Mouse (Mus musculus): Measurements from ENCODE around the gene Gpr55. TPM values are rescaled to one million over a fixed set of nuclear protein-coding genes. Genes with fewer than 3 reads are reported as not detected.

Gpr55 gene
- polyA plus RNA-seq, 1 experiment from 2014 or later: not detected

- Histone ChIP-seq H3K9me3 (no peaks in the 10 kb centered on the region), H3K27ac (no peak overlapping the region), H3K27me3 (ENCODE audit: insufficient read depth, poor library complexity, severe bottlenecking) (no peaks in the 10 kb centered on the region), H3K4me1 (peaks cover 21% of the 10 kb centered on the region), H3K36me3 (no peaks in the 10 kb centered on the region), H3K4me3 (no peak overlapping the region)
- WGBS: 84% methylated on average over 5 of the region's 5 CpGs
- no peak for DNase-seq (ENCODE audit: low spot score)
Observed at GRCm38 (mm10) chr1:85925183-85925582, 35.6 kb downstream of the Gpr55 start.

- H3K36me3 ChIP-seq: no peaks in the 10 kb centered on the region
- H3K4me3 ChIP-seq: no peak overlapping the region
- no peak for DNase-seq (ENCODE audit: low spot score)
- H3K4me1 ChIP-seq: peaks cover 14% of the 10 kb centered on the region
- H3K9me3 ChIP-seq: no peaks in the 10 kb centered on the region
- 66% methylated on average over 5 of the region's 5 CpGs for WGBS
- H3K27me3 ChIP-seq (ENCODE audit: insufficient read depth, poor library complexity, severe bottlenecking): no peaks in the 10 kb centered on the region
- H3K27ac ChIP-seq: no peak overlapping the region
Observed at GRCm38 (mm10) chr1:85922865-85923211, 38.0 kb downstream of the Gpr55 start.

GRCm38 (mm10) chr1:85922127-85922864 lies 38.5 kb downstream of the Gpr55 start:
- Histone ChIP-seq H3K4me1 (peaks cover 11% of the 10 kb centered on the region), H3K27me3 (ENCODE audit: insufficient read depth, poor library complexity, severe bottlenecking) (no peaks in the 10 kb centered on the region), H3K4me3 (no peak overlapping the region), H3K9me3 (no peaks in the 10 kb centered on the region), H3K36me3 (no peaks in the 10 kb centered on the region), H3K27ac (no peak overlapping the region)
- WGBS: 71% methylated on average over 7 of the region's 7 CpGs
- DNase-seq (ENCODE audit: low spot score): no peak

- H3K27ac ChIP-seq: no peak overlapping the region
- H3K9me3 ChIP-seq: no peaks in the 10 kb centered on the region
- H3K36me3 ChIP-seq: no peaks in the 10 kb centered on the region
- WGBS: 80% methylated on average over 7 of the region's 7 CpGs
- DNase-seq (ENCODE audit: low spot score): no peak
- no peaks in the 10 kb centered on the region for H3K27me3 ChIP-seq (ENCODE audit: insufficient read depth, poor library complexity, severe bottlenecking)
- H3K4me3 ChIP-seq: no peak overlapping the region
- H3K4me1 ChIP-seq: peaks cover 11% of the 10 kb centered on the region
Observed at GRCm38 (mm10) chr1:85921725-85922124, 39.1 kb downstream of the Gpr55 start.

GRCm38 (mm10) chr1:85919621-85920020 lies 41.2 kb downstream of the Gpr55 start:
- no peak overlapping the region for H3K27ac ChIP-seq
- no peaks in the 10 kb centered on the region for H3K36me3 ChIP-seq
- H3K9me3 ChIP-seq: no peaks in the 10 kb centered on the region
- peaks cover 11% of the 10 kb centered on the region for H3K4me1 ChIP-seq
- 65% methylated on average over 7 of the region's 7 CpGs for WGBS
- no peaks in the 10 kb centered on the region for H3K27me3 ChIP-seq (ENCODE audit: insufficient read depth, poor library complexity, severe bottlenecking)
- no peak for DNase-seq (ENCODE audit: low spot score)
- no peak overlapping the region for H3K4me3 ChIP-seq

GRCm38 (mm10) chr1:85916830-85917450 lies 43.9 kb downstream of the Gpr55 start:
- no peaks in the 10 kb centered on the region for H3K27me3 ChIP-seq (ENCODE audit: insufficient read depth, poor library complexity, severe bottlenecking)
- H3K36me3 ChIP-seq: no peaks in the 10 kb centered on the region
- no peak overlapping the region for H3K4me3 ChIP-seq
- no peaks in the 10 kb centered on the region; the same call in 1 of the 2 replicates for H3K4me1 ChIP-seq
- no peaks in the 10 kb centered on the region for H3K9me3 ChIP-seq
- no peak for DNase-seq (ENCODE audit: low spot score)
- H3K27ac ChIP-seq: no peak overlapping the region
- 56% methylated on average over 4 of the region's 4 CpGs for WGBS

- no peaks in the 10 kb centered on the region for H3K9me3 ChIP-seq
- no peaks in the 10 kb centered on the region for H3K27me3 ChIP-seq (ENCODE audit: insufficient read depth, poor library complexity, severe bottlenecking)
- no peak overlapping the region for H3K27ac ChIP-seq
- no peak for DNase-seq (ENCODE audit: low spot score)
- H3K4me3 ChIP-seq: no peak overlapping the region
- peaks cover 2% of the 10 kb centered on the region; the same call in 1 of the 2 replicates for H3K36me3 ChIP-seq
- no peaks in the 10 kb centered on the region; the same call in 1 of the 2 replicates for H3K4me1 ChIP-seq
Observed at GRCm38 (mm10) chr1:85915890-85916289, 44.9 kb downstream of the Gpr55 start.

- DNase-seq (ENCODE audit: low spot score): no peak
- Histone ChIP-seq H3K4me3 (no peak overlapping the region), H3K36me3 (peaks cover 5% of the 10 kb centered on the region), H3K27me3 (ENCODE audit: insufficient read depth, poor library complexity, severe bottlenecking) (no peaks in the 10 kb centered on the region), H3K9me3 (no peaks in the 10 kb centered on the region), H3K4me1 (peaks cover 11% of the 10 kb centered on the region), H3K27ac (no peak overlapping the region)
- WGBS: 88% methylated on average over 7 of the region's 7 CpGs
Observed at GRCm38 (mm10) chr1:85913078-85913755, 47.6 kb downstream of the Gpr55 start.

GRCm38 (mm10) chr1:85908754-85909590 lies 51.8 kb downstream of the Gpr55 start:
- H3K27me3 ChIP-seq (ENCODE audit: insufficient read depth, poor library complexity, severe bottlenecking): no peaks in the 10 kb centered on the region
- H3K4me1 ChIP-seq: peaks cover 47% of the 10 kb centered on the region
- no peaks in the 10 kb centered on the region for H3K9me3 ChIP-seq
- no peak for DNase-seq (ENCODE audit: low spot score)
- peak overlapping the region; percentile 2; the same call in 1 of the 2 replicates for H3K27ac ChIP-seq
- H3K4me3 ChIP-seq: no peak overlapping the region
- 49% methylated on average over 13 of the region's 13 CpGs for WGBS
- H3K36me3 ChIP-seq: peaks cover 47% of the 10 kb centered on the region

- Histone ChIP-seq H3K27ac (no peak overlapping the region), H3K4me3 (no peak overlapping the region), H3K36me3 (peaks cover 59% of the 10 kb centered on the region), H3K27me3 (ENCODE audit: insufficient read depth, poor library complexity, severe bottlenecking) (no peaks in the 10 kb centered on the region), H3K9me3 (no peaks in the 10 kb centered on the region), H3K4me1 (peaks cover 60% of the 10 kb centered on the region)
- 51% methylated on average over 12 of the region's 12 CpGs for WGBS
- peak; percentile 91 for DNase-seq (ENCODE audit: low spot score)
Observed at GRCm38 (mm10) chr1:85906892-85907291, 53.9 kb downstream of the Gpr55 start.

GRCm38 (mm10) chr1:85902108-85902561 lies 58.7 kb downstream of the Gpr55 start:
- 0 out of 2 replicates have a peak overlapping the region, but pooled peaks have one; percentile 53 for H3K27ac ChIP-seq
- no peak overlapping the region for H3K4me3 ChIP-seq
- H3K4me1 ChIP-seq: peaks cover 86% of the 10 kb centered on the region
- 30% methylated on average over 7 of the region's 7 CpGs for WGBS
- no peaks in the 10 kb centered on the region for H3K27me3 ChIP-seq (ENCODE audit: insufficient read depth, poor library complexity, severe bottlenecking)
- peaks cover 43% of the 10 kb centered on the region for H3K36me3 ChIP-seq
- H3K9me3 ChIP-seq: no peaks in the 10 kb centered on the region
- DNase-seq (ENCODE audit: low spot score): no peak

GRCm38 (mm10) chr1:85901516-85902107 lies 59.2 kb downstream of the Gpr55 start:
- Histone ChIP-seq H3K36me3 (peaks cover 38% of the 10 kb centered on the region), H3K9me3 (no peaks in the 10 kb centered on the region), H3K27me3 (ENCODE audit: insufficient read depth, poor library complexity, severe bottlenecking) (no peaks in the 10 kb centered on the region), H3K27ac (peak overlapping the region; percentile 70; the same call in 1 of the 2 replicates), H3K4me3 (no peak overlapping the region; the same call in 1 of the 2 replicates), H3K4me1 (peaks cover 86% of the 10 kb centered on the region)
- peak; percentile 80 for DNase-seq (ENCODE audit: low spot score)
- WGBS: 40% methylated on average over 3 of the region's 3 CpGs

All from heart, embryonic 10.5 days (tissue).